8 mouse cellular contexts compared by ENCODE assay signal in the genomic region with DNA sequence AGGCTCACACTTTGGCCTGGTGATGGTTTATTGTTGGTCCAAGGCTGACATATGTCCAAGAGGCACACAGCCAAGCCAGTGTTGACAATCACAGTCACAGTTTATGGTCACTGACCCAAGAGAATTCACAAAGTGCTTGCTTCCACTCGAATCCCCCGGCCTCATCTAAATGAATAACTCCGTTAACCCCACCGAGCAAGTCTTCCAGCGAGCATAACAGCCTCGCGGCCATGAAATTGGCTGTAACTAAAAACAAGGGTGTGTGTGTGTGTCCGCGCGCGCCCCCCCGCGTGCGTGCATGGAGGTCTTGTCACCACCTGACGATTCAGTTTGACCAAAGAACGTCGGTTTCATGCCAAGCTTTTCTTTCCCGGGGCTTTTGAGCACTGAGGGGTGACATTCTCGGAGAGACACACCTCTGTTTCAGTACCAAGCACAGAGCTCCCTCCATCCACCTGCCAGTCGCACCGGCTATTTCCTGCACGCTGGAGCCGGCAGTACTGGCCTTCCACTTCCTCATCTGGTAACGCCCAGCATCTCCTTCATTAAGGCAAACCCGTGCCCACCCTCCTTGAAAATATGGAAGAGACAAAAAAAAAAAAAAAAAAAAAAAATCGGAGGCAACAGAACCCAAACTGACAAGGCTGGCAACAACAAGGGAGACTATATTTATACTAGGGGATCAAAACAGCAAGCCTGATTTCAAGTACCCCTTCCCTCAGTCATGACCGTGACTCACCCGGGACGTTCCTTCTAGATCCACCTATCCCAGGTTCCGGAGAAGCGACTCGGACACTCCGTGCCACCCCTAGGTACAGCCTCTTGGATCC. TPM values are rescaled to one million over a fixed set of nuclear protein-coding genes. Genes with fewer than 3 reads are reported as not detected.
DNase-seq lines count a peak whose midpoint lies in the region; ATAC-seq lines count a peak whose summit lies in the region.

No protein-coding gene starts in this region.

- peak overlapping the region; percentile 90 for H3K4me2 ChIP-seq in heart, embryonic 12.5 days
- peak overlapping the region; percentile 93 for H3K4me2 ChIP-seq in kidney, embryonic 15.5 days
- H3K4me2 ChIP-seq in liver, embryonic 13.5 days: peak overlapping the region; percentile 94

- ATAC-seq in common myeloid progenitor, adult 5-6 weeks (replicated peaks; ENCODE audit: low read depth, poor library complexity, severe bottlenecking): peak; percentile 45
- ATAC-seq in heart, embryonic 12.5 days (ENCODE audit: insufficient number of reproducible peaks, low FRiP score): no peak
- no peak for ATAC-seq in kidney, embryonic 15.5 days (replicated peaks; ENCODE audit: low FRiP score)
- ATAC-seq in liver, embryonic 13.5 days (ENCODE audit: low read depth): peak; percentile 37

- peaks cover 16% of the 10 kb centered on the region for H3K4me1 ChIP-seq in heart, embryonic 12.5 days (replicated peaks)
- H3K4me1 ChIP-seq in kidney, embryonic 15.5 days: peaks cover 16% of the 10 kb centered on the region
- peaks cover 34% of the 10 kb centered on the region for H3K4me1 ChIP-seq in liver, embryonic 13.5 days (replicated peaks)

- H3K27me3 ChIP-seq in heart, embryonic 12.5 days (replicated peaks): peaks cover 4% of the 10 kb centered on the region; the same call in 1 of the 2 replicates
- H3K27me3 ChIP-seq in kidney, embryonic 15.5 days: peaks cover 4% of the 10 kb centered on the region; the same call in 1 of the 2 replicates
- H3K27me3 ChIP-seq in liver, embryonic 13.5 days: no peaks in the 10 kb centered on the region

- WGBS in heart, embryonic 12.5 days: 3% methylated on average over 33 of the region's 33 CpGs
- WGBS in kidney, embryonic 15.5 days: under 1% methylated on average over 33 of the region's 33 CpGs
- 2% methylated on average over 33 of the region's 33 CpGs for WGBS in liver, embryonic 13.5 days (ENCODE audit: insufficient replicate concordance)

- H3K9ac ChIP-seq in heart, embryonic 12.5 days: peak overlapping the region; percentile 65
- peak overlapping the region; percentile 35 for H3K9ac ChIP-seq in kidney, embryonic 15.5 days
- peak overlapping the region; percentile 78 for H3K9ac ChIP-seq in liver, embryonic 13.5 days

- no peaks in the 10 kb centered on the region for H3K9me3 ChIP-seq in heart, embryonic 12.5 days (replicated peaks)
- H3K9me3 ChIP-seq in kidney, embryonic 15.5 days (replicated peaks): no peaks in the 10 kb centered on the region
- H3K9me3 ChIP-seq in liver, embryonic 13.5 days (replicated peaks): no peaks in the 10 kb centered on the region

- peak overlapping the region; percentile 74 for H3K4me3 ChIP-seq in heart, embryonic 12.5 days
- peak overlapping the region; percentile 70 for H3K4me3 ChIP-seq in kidney, embryonic 15.5 days (replicated peaks)
- peak overlapping the region; percentile 85 for H3K4me3 ChIP-seq in liver, embryonic 13.5 days (replicated peaks)

- DNase-seq in urinary bladder, postnatal 14 days (ENCODE audit: low spot score): peak; percentile 55
- no peak for DNase-seq in urinary bladder, postnatal 4 days (ENCODE audit: low spot score in 2 of 2)
- no peak for DNase-seq in liver, embryonic 13.5 days
- DNase-seq in natural killer cell, adult 2 months (ENCODE audit: low spot score in 2 of 2): peak; percentile 11 to 29
- peak; percentile 28 to 44 for DNase-seq in thymus, adult 18-20 months

- H3K27ac ChIP-seq in heart, embryonic 12.5 days (ENCODE audit: poor library complexity, severe bottlenecking): no peak overlapping the region
- H3K27ac ChIP-seq in kidney, embryonic 15.5 days: peak overlapping the region; percentile 75
- H3K27ac ChIP-seq in liver, embryonic 13.5 days: peak overlapping the region; percentile 75

- peaks cover 19% of the 10 kb centered on the region for H3K36me3 ChIP-seq in heart, embryonic 12.5 days
- peaks cover 15% of the 10 kb centered on the region; the same call in 1 of the 2 replicates for H3K36me3 ChIP-seq in kidney, embryonic 15.5 days
- peaks cover 14% of the 10 kb centered on the region for H3K36me3 ChIP-seq in liver, embryonic 13.5 days

RNA-seq across cellular contexts. Expression of a gene that starts 0.7 kb away (rescaled TPM):
- total RNA-seq in common myeloid progenitor, adult 5-6 weeks (2017): not detected in 2 replicates
- polyA plus RNA-seq in heart, embryonic 12.5 days (2016; fragmentation: Nextera tagmentation; extraction: Ambion mirVana): 0.31 and 0.47 TPM in 2 replicates
- 0.60 and 0.65 TPM in 2 replicates for polyA plus RNA-seq in kidney, embryonic 15.5 days (2015; fragmentation: Nextera tagmentation; extraction: Ambion mirVana)
- not detected in 2 replicates for polyA plus RNA-seq in liver, embryonic 13.5 days (2015; fragmentation: Nextera tagmentation; extraction: Ambion mirVana)

RNA-seq across cellular contexts. Expression of a gene that starts 0.9 kb away (rescaled TPM):
- total RNA-seq in common myeloid progenitor, adult 5-6 weeks (2017): 31.7 and 39.1 TPM in 2 replicates
- polyA plus RNA-seq in heart, embryonic 12.5 days (2016; fragmentation: Nextera tagmentation; extraction: Ambion mirVana): 4.0 and 4.2 TPM in 2 replicates
- 4.9 and 6.2 TPM in 2 replicates for polyA plus RNA-seq in kidney, embryonic 15.5 days (2015; fragmentation: Nextera tagmentation; extraction: Ambion mirVana)
- polyA plus RNA-seq in liver, embryonic 13.5 days (2015; fragmentation: Nextera tagmentation; extraction: Ambion mirVana): 2.7 and 3.2 TPM in 2 replicates

Comparison
In these comparisons a context has a peak if more than half of its experiments do, and no peak if none do; other contexts are left out.
1. DNase-seq: peak in urinary bladder, postnatal 14 days (single experiment), natural killer cell, adult 2 months (2 of 2) and thymus, adult 18-20 months (2 of 2); none in urinary bladder, postnatal 4 days (0 of 2) and liver, embryonic 13.5 days (single experiment).
2. ATAC-seq: peak in common myeloid progenitor, adult 5-6 weeks (single experiment) and liver, embryonic 13.5 days (single experiment); none in heart, embryonic 12.5 days (single experiment) and kidney, embryonic 15.5 days (single experiment).
3. Peak in every context shown above with its lines, with median percentiles within 50 percentile points of each other: H3K4me2 ChIP-seq, H3K4me3 ChIP-seq and H3K9ac ChIP-seq.